Mouse (Mus musculus): Measurements from ENCODE around the gene Zfp787.

- TF ChIP-seq CTCF (IDR thresholded peaks at IDR 0.05; ENCODE audit: control insufficient read depth, insufficient read depth, insufficient read length): no peak
- TF ChIP-seq CEBPB (IDR thresholded peaks at IDR 0.05; ENCODE audit: low read depth): no peak
- no peak for TF ChIP-seq MYOD1 (IDR thresholded peaks at IDR 0.05; ENCODE audit: control insufficient read depth, insufficient read length, low read depth)
- TF ChIP-seq MYOG (IDR thresholded peaks at IDR 0.05; ENCODE audit: control insufficient read depth, extremely low read depth, insufficient read length): no peak
- TF ChIP-seq USF1 (IDR thresholded peaks at IDR 0.05; ENCODE audit: low read depth): no peak
These were observed 28.7 kb upstream of the Zfp787 start for GRCm38 (mm10) chr7:6184521-6184920.

Measured in C2C12 (cell line).